Mouse (Mus musculus) brain, embryonic 18.5 days (tissue): ENCODE results near the gene Iqcb1.
A peak's percentile ranks its signal among the peaks of the same experiment; 100 is the strongest.
"Not testable (repeated sequence)": the region's sequence is repeated elsewhere in the genome, so short reads cannot be mapped to it uniquely, and the experiment has no call there.

Experiments
- DNase-seq: peaks from one replicate; pipeline ENCODE4 v3.0.0-alpha.2; 2012; ENCODE audit warnings: low read depth, low spot score

The Iqcb1 gene

GRCm38 (mm10) chr16:36828054-36828786 is at the start of gene Iqcb1:
Gene Iqcb1, plus strand, starts transcription at chr16:36828385.
- peak; percentile 62 for DNase-seq

DNA sequence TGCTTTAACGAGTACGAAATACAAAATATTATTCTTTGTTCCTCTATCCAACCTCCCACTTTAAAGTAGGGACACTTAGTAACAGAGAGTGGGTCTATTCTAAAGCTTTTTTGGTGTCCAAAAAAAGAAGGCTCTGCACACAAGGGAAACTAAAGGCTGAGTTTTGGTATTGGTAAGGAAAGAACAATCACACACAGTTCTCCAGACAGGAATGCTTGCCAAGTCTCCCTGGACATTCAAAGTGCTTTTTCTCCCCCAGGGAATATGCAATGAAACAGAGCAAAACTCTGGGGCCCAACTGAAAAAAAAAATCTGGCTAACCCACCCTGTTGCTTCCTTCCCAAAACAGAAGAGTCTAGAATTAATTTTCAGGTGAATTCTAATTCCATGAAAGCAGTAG is 44.0 kb upstream of the Iqcb1 start:
- peak; percentile 6 for DNase-seq

DNA sequence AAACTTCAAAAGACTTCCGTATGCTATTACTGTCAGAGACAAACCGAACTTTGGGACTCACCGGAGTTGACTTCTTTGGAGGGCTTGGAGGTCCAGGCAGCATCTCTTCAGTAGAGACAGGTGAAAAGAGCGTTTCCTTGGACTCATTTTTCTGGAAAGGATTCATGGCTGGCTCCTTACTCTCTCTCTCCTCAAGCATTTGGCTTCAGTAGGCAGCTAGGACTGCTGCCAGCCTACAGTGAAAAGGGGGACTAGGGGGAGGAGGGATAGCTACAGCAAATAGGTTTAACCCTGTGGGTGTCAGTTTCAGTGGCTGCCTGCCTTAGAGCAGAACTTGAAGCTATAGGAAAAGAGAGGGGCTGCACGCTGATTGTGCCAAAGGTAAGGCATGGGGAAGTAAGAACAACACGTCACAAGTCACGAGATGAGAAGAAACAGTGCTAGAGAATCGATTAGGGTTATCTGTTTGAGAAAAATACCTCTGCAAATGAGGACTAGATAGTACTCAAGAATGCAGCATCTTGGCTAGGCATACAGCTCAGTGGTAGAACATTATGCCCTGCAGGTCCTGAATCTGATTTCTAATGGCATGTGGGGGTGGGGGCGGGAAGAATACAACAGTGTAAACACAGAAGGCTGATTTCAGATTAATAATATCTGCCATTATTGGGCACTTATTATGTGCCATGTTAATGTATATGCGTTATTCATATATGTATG is 43.4 kb upstream of the Iqcb1 start, which contains the start of gene Slc15a2:
TSS of gene Slc15a2 (minus strand) at position 369 of the 720 bp plus-strand sequence.
- DNase-seq, result peak; percentile 59

GRCm38 (mm10) chr16:36786466-36786865 is 41.7 kb upstream of the Iqcb1 start:
- no peak for DNase-seq

GRCm38 (mm10) chr16:36790166-36790565 is 38.0 kb upstream of the Iqcb1 start:
- DNase-seq, result no peak

DNA sequence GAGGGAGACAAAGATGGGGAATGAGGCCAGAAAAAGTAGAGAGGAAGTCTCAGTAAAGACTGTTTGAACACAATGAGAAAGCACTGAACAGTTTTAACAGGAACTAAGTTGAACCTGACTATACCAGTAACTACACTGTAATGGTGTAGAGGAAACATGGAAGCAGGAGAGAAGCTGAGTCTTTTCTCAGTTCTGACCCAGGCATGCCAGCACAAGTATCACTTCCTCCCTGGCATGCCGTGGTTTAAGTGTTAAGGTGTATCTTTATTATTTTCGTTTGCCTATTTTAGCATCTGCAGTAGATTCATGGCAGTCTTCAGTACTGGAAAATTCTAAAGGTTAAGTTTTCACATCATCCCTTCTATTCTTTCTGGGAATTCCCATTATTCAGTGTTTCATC is 33.2 kb upstream of the Iqcb1 start:
- DNase-seq, result no peak

- no peak for DNase-seq
These were observed 29.9 kb upstream of the Iqcb1 start for GRCm38 (mm10) chr16:36798334-36798733.

GRCm38 (mm10) chr16:36802361-36802760 is 25.8 kb upstream of the Iqcb1 start:
- no peak for DNase-seq

DNA sequence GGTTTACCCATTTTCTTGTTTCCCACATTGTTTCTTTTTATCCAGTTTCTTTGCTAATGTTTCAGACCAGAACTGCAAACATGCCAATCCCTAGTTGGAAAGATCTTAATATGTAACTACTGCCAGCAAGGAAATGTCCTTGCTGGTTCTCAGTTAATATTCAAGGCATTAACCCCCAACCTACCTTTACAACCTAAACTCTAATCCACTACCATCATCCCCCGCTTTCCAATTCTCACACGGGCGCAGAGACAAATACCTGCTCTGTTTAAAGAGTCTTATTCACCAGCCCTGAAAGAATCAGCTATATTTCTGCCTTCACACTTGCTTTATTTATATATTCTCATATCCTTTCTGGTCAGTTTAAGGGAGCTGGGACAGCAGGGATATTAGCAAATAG is 19.6 kb upstream of the Iqcb1 start:
- no peak for DNase-seq

- DNase-seq, result no peak
These were observed 14.5 kb upstream of the Iqcb1 start for GRCm38 (mm10) chr16:36813680-36814079.

- no peak for DNase-seq
These were observed 11.3 kb upstream of the Iqcb1 start for GRCm38 (mm10) chr16:36816916-36817315.

DNA sequence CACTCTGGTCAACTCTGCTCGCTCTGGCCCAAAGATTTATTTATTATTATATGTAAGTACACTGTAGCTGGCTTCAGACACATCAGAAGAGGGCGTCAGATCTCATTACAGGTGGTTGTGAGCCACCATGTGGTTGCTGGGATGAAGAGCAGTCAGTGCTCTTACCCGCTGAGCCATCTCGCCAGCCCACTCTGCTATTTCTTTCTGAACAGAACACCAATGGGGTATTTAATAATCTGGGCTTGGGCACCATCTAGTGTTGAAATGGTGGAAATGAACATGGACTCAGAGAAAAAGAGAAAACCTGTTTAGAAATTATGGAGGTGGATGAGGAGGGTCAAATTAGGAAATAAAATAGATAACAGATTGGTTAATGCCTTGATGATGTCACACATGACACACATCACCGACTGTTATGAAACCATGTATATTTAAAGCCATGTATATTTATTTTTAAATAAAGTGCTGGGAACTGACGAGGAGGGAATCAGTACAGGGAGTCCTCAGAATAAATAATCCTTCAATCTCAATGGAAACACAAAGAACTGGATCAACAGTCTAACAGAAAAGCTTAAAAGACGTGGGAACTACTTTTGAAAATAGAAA is 10.8 kb upstream of the Iqcb1 start:
- peak; percentile 73 for DNase-seq

GRCm38 (mm10) chr16:36820016-36820415 is 8.2 kb upstream of the Iqcb1 start:
- no peak for DNase-seq

- DNase-seq, result no peak
These were observed 7.4 kb upstream of the Iqcb1 start for GRCm38 (mm10) chr16:36820747-36821146.

GRCm38 (mm10) chr16:36821474-36821873 is 6.7 kb upstream of the Iqcb1 start:
- no peak for DNase-seq

GRCm38 (mm10) chr16:36827611-36828053 is 553 bp upstream of the Iqcb1 start:
- DNase-seq, result no peak

GRCm38 (mm10) chr16:36828820-36829219 is 635 bp downstream of the Iqcb1 start:
- DNase-seq, result no peak

GRCm38 (mm10) chr16:36846894-36847293 is 18.7 kb downstream of the Iqcb1 start:
- not testable (repeated sequence) for DNase-seq

DNA sequence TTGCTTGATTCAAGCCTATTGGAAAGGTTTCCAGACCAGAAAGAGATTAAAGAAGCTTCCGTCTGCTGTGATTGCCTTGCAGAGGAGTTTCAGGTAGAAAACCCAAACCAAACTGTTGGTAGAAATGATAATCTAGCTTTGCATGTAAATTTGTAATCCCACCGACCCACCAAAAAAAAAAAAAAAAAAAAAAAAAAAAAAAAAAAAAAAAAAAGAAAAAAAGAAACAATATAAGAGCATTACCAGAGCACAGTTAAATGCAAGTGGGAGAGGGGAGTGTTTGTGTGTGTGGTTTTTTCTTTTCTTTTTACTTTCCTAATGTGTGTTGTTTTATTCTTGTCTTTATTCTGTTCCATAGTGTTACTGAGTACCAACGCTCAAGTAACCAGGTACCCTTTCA is 23.0 kb downstream of the Iqcb1 start:
- no peak for DNase-seq

DNA sequence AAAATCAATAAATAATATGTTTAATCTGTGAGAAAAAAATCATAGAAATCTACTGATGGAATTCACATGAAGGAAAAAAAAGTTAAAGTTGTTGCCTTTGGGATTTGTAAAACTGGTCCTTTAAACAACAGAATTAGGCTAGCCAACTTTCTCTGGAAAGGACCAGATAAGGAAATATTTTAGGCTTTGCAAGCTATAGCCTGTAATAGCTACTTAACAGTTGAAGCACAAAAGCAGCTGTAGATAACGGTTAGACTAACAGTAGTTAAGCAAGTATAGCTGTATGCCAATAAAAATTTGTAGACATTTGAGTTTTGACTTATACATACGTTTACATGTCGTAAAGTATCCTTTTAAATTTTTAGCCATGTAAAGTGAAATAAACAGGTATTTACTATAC is 35.4 kb downstream of the Iqcb1 start:
- no peak for DNase-seq

DNA sequence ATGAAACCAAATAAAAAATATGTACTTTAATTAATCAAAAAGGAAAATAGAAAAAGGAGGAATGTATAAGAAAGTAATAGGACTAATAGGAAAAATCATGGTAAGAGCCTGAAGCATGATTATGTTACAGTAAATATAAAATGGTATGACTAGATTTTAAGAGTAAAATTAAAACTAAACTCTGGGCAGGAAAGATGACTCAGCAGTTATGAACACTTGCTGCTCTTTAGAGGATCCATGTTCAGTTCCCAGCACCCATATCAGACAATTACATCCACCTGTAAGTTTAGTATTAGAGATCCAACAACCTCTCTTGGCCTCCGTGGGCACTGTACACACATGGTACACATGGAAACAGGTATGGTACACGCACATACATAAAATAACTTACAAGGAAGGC is 41.3 kb downstream of the Iqcb1 start:
- DNase-seq, result no peak

- DNase-seq, result peak; percentile 100
These were observed 46.5 kb downstream of the Iqcb1 start, which contains the start of the genes Eaf2 and Golgb1 for GRCm38 (mm10) chr16:36874583-36875275. Gene Eaf2, minus strand, starts transcription at chr16:36875003. Gene Golgb1, plus strand, starts transcription at chr16:36875140.
